Mouse (Mus musculus) Patski (cell line): ENCODE results near the gene Dynll1. TPM values are rescaled to one million over a fixed set of nuclear protein-coding genes. Genes with fewer than 3 reads are reported as not detected.

Experiments used
- ATAC-seq: fragments of 100-300 bp; one replicate; pipeline ENCODE4 v1.8.0; 2021
- CTCF ChIA-PET: fragments of 350-600 bp; sonication (Branson Sonifier 250); formaldehyde crosslinking; loops from one replicate; lab custom pipeline; 2022; ENCODE audit warnings: inconsistent platforms; lab: Charles Lee
- POLR2A ChIA-PET: fragments of 350-600 bp; sonication (Branson Sonifier 250); formaldehyde crosslinking; loops from one replicate; lab custom pipeline; 2022; ENCODE audit warnings: antibody characterized with exemption, inconsistent platforms; lab: Charles Lee
- DNase-seq: peaks from one replicate; pipeline ENCODE4 v3.0.0-alpha.2; 2011; ENCODE audit warnings: low read depth, low spot score
- H3K27me3 ChIP-seq: fragments of 371-371 bp; one replicate; pipeline ENCODE4 v1.5.1; 2021
- CTCF ChIP-seq: fragments of 100-300 bp; IDR thresholded peaks from one replicate; pipeline ENCODE4 v1.5.1; 2021
- in situ Hi-C: fragments of 300-500 bp; cut with MboI; formaldehyde crosslinking; loops from 3 replicates; pipeline ENCODE4 v1.11.1; 2018; ENCODE audit warnings: low pct_unique_long_range_greater_than_20kb, mixed read lengths
- polyA plus RNA-seq: library from polyadenylated mRNA; unstranded; gene quantifications from one replicate; pipeline ENCODE4 v1.2.3, GENCODE M21; 2021

The Dynll1 gene
- 704 TPM for polyA plus RNA-seq

DNA sequence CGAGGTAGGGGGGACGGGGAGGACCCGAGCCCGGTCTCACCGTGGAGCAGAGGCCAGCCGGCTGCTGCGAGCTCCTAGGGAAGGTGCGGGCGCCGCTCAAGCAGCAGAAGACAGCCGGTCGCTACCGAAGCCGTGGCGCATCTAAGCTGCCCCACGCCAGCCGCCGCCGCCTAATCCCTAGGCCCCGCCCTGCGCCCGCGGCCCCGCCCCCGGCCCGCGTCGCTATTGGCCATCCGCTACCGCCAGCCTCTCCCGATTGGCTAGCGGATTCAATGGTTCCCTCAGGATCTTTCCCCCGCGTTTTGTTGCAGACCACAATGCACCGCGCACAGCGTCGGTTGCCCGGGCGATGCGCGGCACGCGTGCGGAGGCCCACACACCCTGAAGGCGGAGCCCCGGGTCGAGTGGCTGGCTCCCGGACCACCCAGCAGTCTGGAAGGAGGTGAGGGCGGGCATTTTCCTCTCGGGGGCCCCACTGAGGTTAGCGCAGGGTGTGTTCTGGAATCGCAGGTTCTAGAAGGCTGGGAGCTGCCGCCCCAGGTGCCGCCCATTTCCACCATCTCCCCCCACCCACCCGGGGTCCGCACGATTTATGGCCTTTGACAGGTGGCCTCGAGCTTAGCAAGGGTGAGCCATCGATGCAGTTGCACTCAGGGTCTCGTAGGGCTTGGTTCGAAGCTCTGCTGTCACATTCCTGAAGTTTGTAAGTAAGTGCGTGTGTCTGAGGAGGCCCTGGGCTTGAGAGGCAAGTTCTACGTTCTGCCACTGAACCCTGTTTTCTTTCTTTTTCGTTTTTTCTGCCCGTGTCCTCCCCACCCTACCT is at the start of gene Dynll1:
TSS of gene Dynll1 (minus strand) at position 208 of the 823 bp plus-strand sequence.
- TF ChIP-seq CTCF = no peak
- no peaks in the 10 kb centered on the region for H3K27me3 ChIP-seq
- in situ Hi-C loops = no loop called here
- POLR2A ChIA-PET = interaction anchor here (0.6 to 3.0 kb wide), 13 partner anchors 11 to 140 kb away, joined by 3 to 14 read pairs (median 4); partner anchors contain the start of genes Gatc, Rnf10 and Triap1
- CTCF ChIA-PET = interaction anchor here (0.6 kb wide), 1 partner anchor 19 kb away, joined by 3 read pairs; no protein-coding TSS in a partner anchor
- DNase-seq (peak; percentile 99), ATAC-seq (peak; percentile 93)

DNA sequence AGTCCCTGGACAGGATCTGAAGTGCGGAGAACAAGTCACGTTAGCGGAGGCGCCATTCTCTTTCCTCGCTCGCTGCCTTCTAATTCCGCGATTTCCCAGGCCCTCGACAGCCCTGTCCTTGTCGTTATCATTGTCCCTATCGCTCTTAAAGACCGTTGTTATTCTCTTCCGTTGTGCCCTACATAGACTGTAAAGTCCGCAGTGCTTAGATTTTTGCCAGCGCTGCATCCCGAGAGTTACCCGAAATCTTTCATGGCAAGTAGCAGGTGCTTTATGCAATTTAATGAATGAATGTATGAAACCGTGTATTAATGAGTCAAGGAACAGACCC is 48.4 kb upstream of the Dynll1 start:
- no peak for TF ChIP-seq CTCF
- H3K27me3 ChIP-seq = no peaks in the 10 kb centered on the region
- ChIA-PET CTCF (interaction anchor here (2.6 kb wide), 1 partner anchor 20 kb away, joined by 10 read pairs; no protein-coding TSS in a partner anchor), POLR2A (interaction anchor here (1.0 to 1.1 kb wide), 3 partner anchors 9 to 642 kb away, joined by 3 to 4 read pairs (median 3); no protein-coding TSS in a partner anchor)
- ATAC-seq (no peak), DNase-seq (no peak)
- in situ Hi-C loops = loop anchor here (10.0 kb wide), 1 partner anchor 344 kb away; no protein-coding TSS in a partner anchor

DNA sequence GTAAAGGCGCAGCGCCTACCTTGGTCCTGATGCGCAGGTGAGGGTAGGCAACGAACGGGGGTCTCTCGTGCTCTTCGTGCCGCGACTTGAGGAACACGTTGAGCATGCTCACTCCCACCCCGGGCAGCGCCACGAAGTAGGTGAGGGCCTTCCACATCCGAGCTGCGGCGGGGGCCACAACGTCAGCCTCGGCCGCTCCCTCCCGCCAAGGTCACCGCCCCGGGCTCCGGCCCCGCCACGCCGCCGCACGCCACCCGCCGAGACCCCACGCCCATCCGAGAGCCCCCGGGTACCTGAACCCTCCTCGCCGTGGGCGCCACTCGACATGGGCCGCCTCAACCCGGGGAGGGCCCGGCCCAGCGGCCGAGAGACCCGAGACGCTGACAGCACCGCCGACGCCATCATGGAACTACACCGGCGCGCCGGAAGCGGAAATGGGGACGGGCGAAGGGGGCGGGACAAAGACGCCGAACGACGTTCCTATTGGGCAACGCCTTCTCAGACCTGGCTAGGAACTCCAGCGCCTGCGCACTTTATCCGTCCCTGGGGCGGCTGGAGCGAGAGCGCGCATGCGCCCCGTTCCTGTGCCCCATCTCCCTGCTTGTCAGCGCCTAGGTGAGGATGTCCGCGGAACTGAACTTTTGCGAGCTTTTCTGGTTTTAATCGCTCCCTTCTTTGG is 47.9 kb upstream of the Dynll1 start, which contains the start of gene Cox6a1:
TSS of gene Cox6a1 (minus strand) at position 436 of the 679 bp plus-strand sequence.
- in situ Hi-C loops = loop anchor here (10.0 kb wide), 1 partner anchor 344 kb away; no protein-coding TSS in a partner anchor

DNA sequence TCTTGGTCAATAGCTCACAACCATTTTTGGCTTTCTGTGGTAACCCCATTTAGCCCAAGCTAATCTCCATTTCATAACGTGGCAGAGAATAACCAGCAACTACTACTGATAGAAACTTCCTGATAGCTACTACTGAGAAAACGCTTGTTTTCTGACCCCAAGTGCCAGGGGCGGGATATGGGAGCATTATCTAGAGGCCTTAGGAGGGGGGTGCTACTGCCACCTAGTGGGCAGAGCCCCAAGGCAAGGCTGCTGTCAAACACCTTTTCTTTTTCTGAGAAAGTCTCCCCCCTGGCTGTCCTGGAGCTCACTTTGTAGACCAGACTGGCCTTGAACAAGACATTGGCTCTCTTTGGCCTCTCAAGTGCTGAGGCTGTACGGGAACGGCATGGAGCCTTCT is 46.8 kb upstream of the Dynll1 start:
- in situ Hi-C loops = loop anchor here (10.0 kb wide), 1 partner anchor 343 kb away; no protein-coding TSS in a partner anchor
- ChIA-PET CTCF (interaction anchor here (0.8 to 2.6 kb wide), 8 partner anchors 11 to 188 kb away, joined by 3 to 13 read pairs (median 4); partner anchors contain the start of gene Rnf10), POLR2A (interaction anchor here (1.0 to 1.1 kb wide), 2 partner anchors 16 to 109 kb away, joined by 3 read pairs; no protein-coding TSS in a partner anchor)
- DNase-seq (peak; percentile 37), ATAC-seq (peak; percentile 48)
- no peaks in the 10 kb centered on the region for H3K27me3 ChIP-seq
- no peak for TF ChIP-seq CTCF

More for the DNA sequence above, 47.9 kb upstream of the Dynll1 start, which contains the start of gene Cox6a1:
- peak; percentile 46 for ATAC-seq
- ChIA-PET CTCF (interaction anchor here (1.0 to 2.6 kb wide), 5 partner anchors 11 to 189 kb away, joined by 3 to 13 read pairs (median 8); no protein-coding TSS in a partner anchor), POLR2A (interaction anchor here (0.7 to 1.1 kb wide), 7 partner anchors 10 to 642 kb away, joined by 3 to 11 read pairs (median 3); no protein-coding TSS in a partner anchor)
- DNase-seq = peak; percentile 94
- no peaks in the 10 kb centered on the region for H3K27me3 ChIP-seq
- TF ChIP-seq CTCF = no peak

DNA sequence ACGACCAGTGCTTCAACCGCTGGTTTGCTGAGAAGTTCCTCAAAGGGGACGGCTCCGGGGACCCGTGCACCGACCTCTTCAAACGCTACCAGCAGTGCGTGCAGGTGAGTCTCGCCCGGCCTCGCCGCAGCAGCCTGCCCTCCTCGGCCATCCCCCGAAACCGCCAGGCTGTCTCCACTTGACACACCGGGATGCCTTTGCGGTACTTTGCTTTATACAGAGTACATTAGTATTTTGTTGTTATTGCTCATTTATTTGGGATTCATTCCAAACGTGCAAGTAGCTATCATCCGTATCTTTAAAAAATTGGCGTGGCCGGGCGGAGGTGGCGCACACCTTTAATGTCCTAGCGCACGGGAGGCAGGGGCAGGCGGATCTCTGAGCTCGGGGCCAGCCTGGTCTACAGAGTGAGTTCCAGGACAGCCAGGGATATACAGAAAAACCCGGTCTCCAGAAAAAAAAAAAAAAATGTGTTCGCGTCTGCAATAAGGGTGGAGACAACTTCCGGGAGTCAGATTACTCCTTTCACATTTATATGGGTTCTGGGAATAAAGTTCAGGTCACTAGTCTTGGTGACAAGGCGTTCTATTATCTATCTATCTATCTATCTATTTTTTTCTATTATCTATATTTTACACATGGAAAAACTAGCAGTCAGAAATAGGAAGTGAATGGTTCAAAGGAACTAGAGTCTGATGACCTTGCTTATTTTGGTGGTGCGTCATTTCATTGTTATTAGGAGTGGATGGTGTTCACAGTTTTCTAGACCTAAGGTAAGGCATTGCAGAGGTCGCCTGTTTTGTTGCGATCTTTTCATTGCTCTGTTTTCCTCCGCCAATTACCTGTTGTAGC is 40.7 kb upstream of the Dynll1 start:
- no peak for TF ChIP-seq CTCF
- no peak for ATAC-seq
- in situ Hi-C loops = loop anchor here (10.0 kb wide), 1 partner anchor 337 kb away; no protein-coding TSS in a partner anchor
- ChIA-PET POLR2A (interaction anchor here (0.9 to 1.4 kb wide), 7 partner anchors 11 to 74 kb away, joined by 3 to 7 read pairs (median 4); partner anchors contain the start of genes Rnf10 and Srsf9), CTCF (interaction anchor here (0.9 to 1.5 kb wide), 2 partner anchors 12 to 24 kb away, joined by 3 read pairs; no protein-coding TSS in a partner anchor)
- H3K27me3 ChIP-seq = no peaks in the 10 kb centered on the region
- no peak for DNase-seq

DNA sequence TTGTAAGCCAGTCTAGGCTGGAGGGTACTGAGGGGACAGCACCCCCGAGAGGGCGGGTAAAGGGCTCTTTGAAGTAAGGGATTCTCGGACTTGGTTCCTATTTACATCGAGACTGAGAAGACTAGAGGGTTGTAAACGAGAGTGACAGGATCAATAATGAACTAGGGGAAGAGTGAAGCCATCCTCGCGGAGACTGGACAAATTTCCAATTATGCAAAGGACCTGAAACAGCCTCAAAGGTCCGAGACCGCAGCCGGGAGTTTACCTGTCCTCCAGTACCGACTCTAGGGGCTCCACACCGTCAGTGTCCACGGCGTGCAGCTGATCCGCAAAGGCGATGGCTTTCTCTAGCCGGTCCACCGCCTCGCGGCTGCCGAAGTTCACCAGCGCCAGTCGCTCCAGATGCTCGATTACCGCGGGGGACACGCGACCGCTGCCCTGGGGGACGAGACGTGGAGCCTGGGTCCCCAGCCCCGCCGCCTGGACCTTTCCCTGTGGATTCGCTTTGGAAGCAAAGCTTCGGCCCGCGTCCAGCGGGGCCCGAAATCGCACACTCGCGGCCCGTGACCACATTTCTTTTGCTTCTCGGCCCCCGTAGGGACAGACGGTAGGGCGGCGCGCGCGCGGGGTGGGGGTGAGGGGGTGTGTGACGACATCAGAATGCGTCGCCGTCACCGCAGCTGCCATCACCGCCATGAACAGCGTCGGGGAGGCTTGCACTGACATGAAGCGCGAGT is 39.9 kb upstream of the Dynll1 start, which contains the start of the genes Gatc and Triap1:
TSS of gene Gatc (minus strand) at position 602 of the 737 bp plus-strand sequence.
TSS of gene Triap1 (plus strand) at position 649 of the 737 bp plus-strand sequence.
- CTCF ChIA-PET = interaction anchor here (0.9 to 1.5 kb wide), 2 partner anchors 11 to 23 kb away, joined by 3 read pairs; no protein-coding TSS in a partner anchor
- DNase-seq (peak; percentile 33), ATAC-seq (peak; percentile 40)
- POLR2A ChIA-PET = interaction anchor here (0.6 to 1.3 kb wide), 7 partner anchors 11 to 1252 kb away, joined by 3 to 7 read pairs (median 4); partner anchors contain the start of genes Rnf10 and Srsf9
- no peak for TF ChIP-seq CTCF
- no peaks in the 10 kb centered on the region for H3K27me3 ChIP-seq
- in situ Hi-C loops = loop anchor here (10.0 kb wide), 1 partner anchor 336 kb away; no protein-coding TSS in a partner anchor

DNA sequence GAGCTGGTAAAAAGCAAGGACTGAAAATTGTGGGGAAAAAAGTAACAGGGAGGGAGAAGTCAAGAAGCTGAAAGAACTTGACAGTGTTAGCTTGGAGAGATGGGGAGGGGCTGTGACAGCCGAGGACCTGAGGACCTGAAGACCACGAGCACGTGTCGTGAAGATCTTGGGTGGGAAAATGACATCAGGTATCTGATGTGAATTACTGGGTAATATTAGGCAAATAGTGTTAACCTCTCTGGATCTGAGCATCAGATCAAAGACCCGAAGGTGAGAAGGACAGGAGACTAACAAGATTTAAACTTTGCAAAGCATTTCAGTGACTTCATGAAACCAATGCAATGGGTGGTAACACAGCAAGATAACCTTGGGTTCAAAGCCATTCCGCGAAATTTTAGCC is 39.2 kb upstream of the Dynll1 start:
- ChIA-PET CTCF (interaction anchor here (1.5 kb wide), 1 partner anchor 12 kb away, joined by 4 read pairs; no protein-coding TSS in a partner anchor), POLR2A (interaction anchor here (1.2 kb wide), 1 partner anchor 13 kb away, joined by 5 read pairs; the partner anchor contains the start of gene Srsf9)
- H3K27me3 ChIP-seq = no peaks in the 10 kb centered on the region
- ATAC-seq = no peak
- in situ Hi-C loops = loop anchor here (10.0 kb wide), 1 partner anchor 335 kb away; no protein-coding TSS in a partner anchor
- no peak for DNase-seq
- no peak for TF ChIP-seq CTCF

DNA sequence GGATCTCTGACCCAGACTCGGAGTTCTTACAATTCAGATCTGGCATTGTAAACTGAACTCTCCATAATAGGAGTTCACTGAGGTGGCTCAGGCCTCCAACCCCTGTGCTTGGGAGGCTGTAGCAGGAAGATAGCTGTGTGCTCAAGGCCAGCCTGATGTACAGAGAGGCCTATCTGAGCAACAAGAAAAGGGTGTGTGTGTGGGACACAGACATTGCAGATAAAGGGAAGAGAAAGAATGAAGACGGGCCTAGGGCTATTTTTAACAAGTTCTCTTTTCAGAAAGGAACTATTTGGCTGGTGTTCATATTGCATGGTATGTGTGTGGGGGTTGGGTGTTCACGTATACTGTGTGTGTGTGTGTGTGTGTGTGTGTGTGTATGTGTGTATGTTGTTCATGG is 32.8 kb upstream of the Dynll1 start:
- ATAC-seq = no peak
- no peak for TF ChIP-seq CTCF
- POLR2A ChIA-PET = no interaction called here
- in situ Hi-C loops = no loop called here
- no peak for DNase-seq
- CTCF ChIA-PET = interaction anchor here (1.2 to 1.8 kb wide), 2 partner anchors 13 to 14 kb away, joined by 3 to 4 read pairs; no protein-coding TSS in a partner anchor
- H3K27me3 ChIP-seq = no peaks in the 10 kb centered on the region
